Mouse (Mus musculus) cerebellum, postnatal 25 days (tissue): ENCODE results near the gene Ccdc170.
"Not testable (repeated sequence)": the region's sequence is repeated elsewhere in the genome, so short reads cannot be mapped to it uniquely, and the experiment has no call there.

Experiments used
- DNase-seq, 2 experiments: peaks; one replicate each; pipeline ENCODE4 v3.0.0; 2021; ENCODE audit warnings: mixed read lengths in 2 of 2

Gene Ccdc170

GRCm38 (mm10) chr10:4601612-4602011 lies 119.3 kb downstream of the Ccdc170 start:
- not testable (repeated sequence) for DNase-seq

- DNase-seq, result no peak
Measured at GRCm38 (mm10) chr10:4602466-4602865, 120.2 kb downstream of the Ccdc170 start.

- DNase-seq, result no peak
Measured at GRCm38 (mm10) chr10:4604527-4605209, 122.4 kb downstream of the Ccdc170 start.

- DNase-seq, result no peak
Measured at GRCm38 (mm10) chr10:4610234-4610633, 127.9 kb downstream of the Ccdc170 start.

GRCm38 (mm10) chr10:4611386-4612155 lies 129.3 kb downstream of the Ccdc170 start, which contains the start of gene Esr1:
TSS of gene Esr1 (plus strand) at chr10:4611593.
- DNase-seq, result no peak
